Mouse (Mus musculus): ENCODE measurements around the gene Tubb5.

DNA sequence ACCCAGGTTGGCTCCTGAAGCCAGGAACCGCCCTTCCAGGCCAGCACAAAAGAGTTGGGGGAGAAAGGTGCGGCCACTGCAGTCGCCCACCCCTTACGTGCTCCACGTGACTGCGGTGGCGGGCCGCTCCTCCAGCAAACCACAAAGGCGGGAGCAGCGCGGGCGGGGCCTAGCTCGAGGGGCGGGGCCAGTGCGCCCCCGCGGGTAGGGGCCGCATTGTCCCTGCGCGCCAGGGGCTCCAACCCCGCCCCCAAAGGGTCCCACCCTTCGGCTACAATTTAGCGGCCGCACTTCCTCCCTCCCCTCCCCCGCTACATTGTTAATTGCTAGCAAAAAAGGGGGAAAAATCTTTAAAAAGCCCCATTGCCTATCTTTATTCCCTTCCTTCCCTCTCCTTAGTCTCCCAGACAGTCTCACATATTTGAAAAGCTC, 1.1 kb downstream of the Tubb5 start:
- no peak for TF ChIP-seq CTCF (IDR thresholded peaks at IDR 0.05; ENCODE audit: low read depth)
- no peak; the same call in 1 of the 2 replicates for TF ChIP-seq EP300 (IDR thresholded peaks at IDR 0.05; ENCODE audit: low read depth)

Measured in liver, postnatal 0 days (tissue).